Mouse (Mus musculus) telencephalon, adult 2 months (tissue): ENCODE results near the gene Rere.

Experiments
- DNase-seq: peaks from one replicate; pipeline ENCODE4 v3.0.0-alpha.2; 2011; ENCODE audit warnings: low read depth, low spot score

Gene Rere

GRCm38 (mm10) chr4:150382504-150382903 is 101.1 kb downstream of the Rere start:
- DNase-seq = no peak

- DNase-seq = no peak
Measured at GRCm38 (mm10) chr4:150384405-150384804, 103.0 kb downstream of the Rere start.

DNA sequence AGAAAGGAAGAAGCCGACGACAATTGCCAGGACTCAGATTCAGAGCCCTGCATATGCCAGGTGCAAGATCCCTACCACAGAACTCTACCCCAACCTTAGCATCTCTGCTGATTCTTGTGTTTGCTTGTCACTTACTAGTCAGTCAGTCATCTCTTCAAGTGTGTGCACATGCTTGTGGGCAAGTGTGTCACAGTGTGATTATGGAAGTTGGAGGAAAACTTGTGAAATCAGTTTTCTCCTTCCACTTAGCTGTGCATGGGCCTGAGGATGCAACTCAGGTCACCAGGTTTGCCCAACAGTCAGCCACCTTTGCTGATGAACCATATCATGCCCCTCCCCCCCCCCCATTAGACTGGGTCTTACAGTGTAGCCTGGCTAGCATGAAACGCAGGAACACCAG is 103.5 kb downstream of the Rere start:
- DNase-seq = no peak

DNA sequence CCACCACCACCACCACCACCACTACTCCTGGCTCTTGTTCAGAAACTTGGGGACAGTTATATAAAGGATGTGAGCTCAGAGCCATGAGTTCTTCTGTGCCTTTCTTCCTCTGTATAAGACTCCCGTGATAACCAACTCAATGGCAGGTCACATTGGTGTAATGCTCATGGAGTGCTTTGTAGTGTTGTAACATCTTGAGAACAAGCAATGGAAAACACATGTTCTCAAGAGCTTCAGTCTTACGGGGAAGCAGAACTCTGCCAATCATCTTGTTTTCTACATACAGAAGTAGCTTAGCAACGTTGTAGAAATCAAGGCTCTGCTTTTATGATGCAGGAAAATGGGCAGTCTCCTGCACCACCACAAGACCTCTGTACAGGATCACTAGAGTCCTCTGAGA is 107.1 kb downstream of the Rere start:
- DNase-seq = no peak

DNA sequence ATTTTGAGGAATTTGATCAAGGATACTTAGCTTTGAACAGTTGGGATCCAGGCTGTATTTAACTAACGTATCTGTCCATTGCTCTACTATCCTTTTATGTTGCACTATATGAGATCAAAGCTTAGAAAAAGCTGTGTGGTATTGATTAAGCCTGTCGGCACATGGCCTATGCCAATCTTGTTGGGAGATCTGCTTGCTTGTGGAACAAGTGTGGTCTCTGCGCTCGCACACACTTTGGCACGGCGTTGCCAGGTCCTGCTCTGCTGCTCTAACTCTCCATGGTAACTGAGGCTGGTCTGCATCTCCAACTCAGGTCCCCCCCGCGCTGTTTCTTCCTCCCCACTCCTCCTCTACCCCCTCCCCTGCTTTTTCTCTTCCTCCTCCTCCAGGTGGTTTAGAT is 112.2 kb downstream of the Rere start:
- DNase-seq = no peak

DNA sequence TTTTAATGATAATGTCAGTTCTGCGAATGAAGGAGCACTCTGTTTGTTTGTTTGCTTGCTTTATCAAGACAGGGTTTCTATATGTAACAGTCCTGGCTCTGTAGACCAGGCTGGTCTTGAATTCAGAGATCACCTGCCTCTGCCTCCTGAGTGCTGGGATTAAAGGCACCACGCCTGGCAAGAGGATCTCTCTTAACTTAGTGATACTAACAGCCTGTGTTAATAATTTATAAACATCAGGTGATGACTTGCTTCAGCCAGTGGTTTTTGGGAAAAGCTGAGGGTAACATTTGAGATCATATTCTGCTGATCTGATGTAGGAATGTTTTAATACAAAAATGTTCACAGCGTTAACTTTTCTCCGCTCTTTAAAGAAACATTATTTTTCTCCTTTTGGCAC is 112.6 kb downstream of the Rere start:
- DNase-seq = no peak

DNA sequence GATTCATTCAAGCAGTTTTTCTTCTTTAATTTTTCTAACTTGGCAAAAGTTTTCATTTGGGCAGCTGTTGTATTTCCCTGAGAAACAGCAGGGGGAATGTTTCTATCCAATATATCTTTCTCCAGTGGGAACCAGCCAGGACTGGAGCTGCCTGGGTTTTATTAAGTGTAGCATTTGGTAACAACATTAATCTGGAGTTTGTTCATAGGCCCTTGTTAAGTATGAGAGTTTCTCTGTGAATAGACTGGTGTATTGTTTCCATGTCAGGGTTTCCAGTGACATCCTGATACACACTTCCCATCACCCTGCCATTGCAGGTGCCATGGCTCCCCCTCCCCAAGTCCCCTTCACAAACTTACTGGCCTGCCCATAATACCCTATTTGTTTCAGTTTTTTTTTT is 114.9 kb downstream of the Rere start:
- DNase-seq = no peak

- DNase-seq = no peak
Measured at GRCm38 (mm10) chr4:150396826-150397620, 115.6 kb downstream of the Rere start.

- DNase-seq = no peak
Measured at GRCm38 (mm10) chr4:150399032-150399431, 117.6 kb downstream of the Rere start.

GRCm38 (mm10) chr4:150401830-150402607 is 120.6 kb downstream of the Rere start:
- DNase-seq = no peak

- no peak for DNase-seq
Measured at GRCm38 (mm10) chr4:150402608-150402985, 121.2 kb downstream of the Rere start.

- no peak for DNase-seq
Measured at GRCm38 (mm10) chr4:150403941-150404340, 122.5 kb downstream of the Rere start.

- DNase-seq = no peak
Measured at GRCm38 (mm10) chr4:150404583-150404982, 123.1 kb downstream of the Rere start.

- DNase-seq = no peak
Measured at GRCm38 (mm10) chr4:150405786-150406185, 124.3 kb downstream of the Rere start.

GRCm38 (mm10) chr4:150406320-150406719 is 124.9 kb downstream of the Rere start:
- no peak for DNase-seq

DNA sequence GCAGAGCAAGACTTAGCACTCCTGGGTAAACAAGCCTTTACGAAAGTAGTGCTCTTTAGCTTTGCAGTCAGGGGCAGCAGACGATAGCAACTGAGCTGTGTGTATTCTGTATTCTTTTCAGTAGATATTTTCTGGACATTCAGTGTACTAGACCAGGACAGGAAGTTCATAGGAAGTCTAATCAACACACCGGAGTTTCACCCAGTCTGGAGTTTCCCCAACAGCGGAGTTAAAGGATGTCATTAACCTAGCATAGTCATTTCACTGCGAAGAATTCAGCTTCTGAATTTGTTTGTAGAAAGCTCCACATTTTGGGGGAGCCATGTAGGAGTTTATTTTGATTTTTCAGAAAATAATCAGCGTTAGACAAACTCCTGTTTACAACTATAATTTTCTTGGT is 125.4 kb downstream of the Rere start:
- DNase-seq = no peak

- no peak for DNase-seq
Measured at GRCm38 (mm10) chr4:150414296-150414695, 132.8 kb downstream of the Rere start.

DNA sequence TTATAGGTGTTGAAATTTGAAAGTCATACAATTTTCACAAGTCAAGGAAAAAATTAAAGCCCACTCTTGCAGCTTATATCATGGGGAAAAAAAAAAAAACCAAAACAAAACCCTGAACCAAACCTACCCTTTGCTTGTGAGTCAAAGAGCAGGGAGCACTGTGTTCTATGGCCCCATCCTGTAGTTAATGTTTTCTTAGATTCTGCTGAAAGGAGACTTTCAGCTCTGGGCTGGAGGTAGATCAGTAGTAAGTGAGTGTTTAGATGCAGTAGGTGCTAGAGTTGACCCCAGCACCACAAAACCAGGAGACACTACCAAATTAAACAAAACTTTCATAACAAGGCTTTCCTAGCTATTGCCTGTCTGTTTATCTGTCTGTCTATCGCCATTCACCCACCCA is 133.3 kb downstream of the Rere start:
- DNase-seq = no peak

DNA sequence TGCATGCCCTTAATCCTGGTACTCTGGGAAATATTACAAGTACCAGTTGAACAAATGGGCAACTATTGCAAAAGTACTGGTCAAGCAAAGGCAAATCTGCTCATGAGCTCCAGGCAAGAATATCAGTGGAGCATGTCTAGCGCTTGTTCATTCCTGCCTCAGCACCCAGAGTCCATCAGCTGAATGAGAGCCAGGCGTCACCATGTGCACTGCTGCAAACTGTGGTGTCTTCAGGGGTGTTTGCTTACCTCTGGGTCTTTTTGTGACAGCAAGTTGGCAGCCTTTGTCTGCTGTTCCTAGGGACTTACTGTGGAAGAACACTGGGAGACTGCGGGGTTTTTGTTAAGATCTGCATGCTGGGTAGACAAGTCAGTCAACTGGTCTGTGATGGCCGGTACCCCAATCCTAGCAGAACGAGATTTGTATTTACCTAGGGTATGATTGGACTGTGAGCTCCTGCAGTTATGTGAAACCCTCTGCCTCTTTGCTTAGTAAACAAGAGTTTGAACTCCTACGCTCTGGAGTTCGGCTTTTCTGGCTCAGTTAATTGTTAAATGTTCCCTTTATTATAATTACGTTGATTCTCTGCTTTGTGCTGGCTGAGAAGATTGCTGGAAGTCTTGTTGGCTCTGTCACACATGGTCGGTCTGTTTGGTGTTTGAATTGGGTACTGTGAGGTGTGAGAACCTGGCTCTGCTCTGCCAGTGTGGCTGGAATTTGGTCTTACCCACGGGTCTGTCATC is 134.0 kb downstream of the Rere start:
- DNase-seq = no peak

DNA sequence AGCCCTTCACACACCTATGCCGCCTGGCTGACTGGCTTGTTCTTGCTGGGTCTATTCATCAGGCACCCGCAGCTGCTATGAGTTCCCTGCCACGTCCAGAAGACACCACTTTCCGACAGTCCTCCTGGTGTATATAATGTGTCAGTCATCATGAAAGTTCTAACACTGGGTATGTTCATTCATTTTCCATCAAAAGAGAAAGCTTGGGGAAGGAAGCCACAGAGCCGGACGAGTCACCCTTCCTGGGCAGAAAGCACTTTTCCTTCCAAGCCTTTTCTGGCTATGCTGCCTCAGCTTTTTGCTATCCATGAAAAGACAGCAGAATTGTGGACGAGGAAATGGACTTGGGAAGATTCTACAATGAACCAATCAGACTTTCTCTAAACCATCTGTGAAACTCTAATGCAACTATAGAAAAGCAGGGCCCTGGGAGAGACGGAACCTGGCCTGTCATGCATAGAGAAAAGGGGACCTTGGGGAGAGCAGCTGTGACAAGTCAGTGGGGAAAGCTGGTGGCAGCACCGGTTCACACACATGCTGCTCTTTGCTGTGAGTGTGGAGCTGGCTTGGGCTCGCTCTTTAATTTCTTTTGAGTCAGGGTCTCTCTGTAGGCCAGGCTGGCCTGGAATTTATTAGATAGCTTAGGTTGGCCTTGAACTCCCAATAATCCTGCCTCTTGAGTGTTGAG is 139.3 kb downstream of the Rere start:
- DNase-seq = no peak

GRCm38 (mm10) chr4:150426098-150426879 is 144.8 kb downstream of the Rere start:
- no peak for DNase-seq
